Mouse (Mus musculus): Measurements from ENCODE around the gene Abca1. TPM values are rescaled to one million over a fixed set of nuclear protein-coding genes. Genes with fewer than 3 reads are reported as not detected.

Gene Abca1
- polyA plus RNA-seq, 2 experiments = 9.0 to 12.3 TPM

DNA sequence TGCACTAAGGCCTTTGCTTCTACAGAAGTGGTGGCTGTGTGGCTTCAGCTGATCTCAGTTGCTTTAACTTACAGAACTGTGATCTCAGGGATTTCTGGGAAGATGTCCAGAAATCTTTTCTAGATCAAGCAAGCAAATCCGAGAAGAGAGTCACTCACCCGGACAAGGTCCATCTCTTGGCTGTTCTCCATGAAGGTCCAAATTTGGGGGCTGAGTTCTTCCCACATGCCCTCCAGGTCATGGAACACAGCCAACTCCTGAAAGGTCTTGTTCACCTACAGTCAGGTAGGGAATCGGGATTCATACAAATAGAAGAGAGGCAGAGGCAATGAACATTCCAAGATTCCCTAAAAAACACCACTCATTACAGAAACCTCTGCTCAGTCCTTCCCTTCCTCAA, 70.1 kb downstream of the Abca1 start:
- Histone ChIP-seq H3K27ac (replicated peaks; ENCODE audit: low read depth, low read length) (no peak overlapping the region), H3K4me2 (replicated peaks; ENCODE audit: low read depth, low read length, severe bottlenecking) (no peak overlapping the region), H3K9ac (ENCODE audit: low read depth, low read length, severe bottlenecking) (no peak overlapping the region), H3K4me1 (ENCODE audit: control insufficient read depth, insufficient read depth, low read length) (no peaks in the 10 kb centered on the region), H3K36me3 (ENCODE audit: control insufficient read depth, insufficient read depth, low read length) (peaks cover 47% of the 10 kb centered on the region), H3K9me3 (ENCODE audit: control insufficient read depth, low read length) (no peaks in the 10 kb centered on the region), H3K27me3 (ENCODE audit: control insufficient read depth, insufficient read depth, low read length) (no peaks in the 10 kb centered on the region), H3K4me3 (replicated peaks; ENCODE audit: low read length) (no peak overlapping the region)
- no peak for ATAC-seq (ENCODE audit: low FRiP score, low read depth)
- no peak for TF ChIP-seq POLR2A (IDR thresholded peaks at IDR 0.05; ENCODE audit: borderline replicate concordance, extremely low read depth, insufficient read depth, insufficient read length)
- DNase-seq (ENCODE audit: low spot score) = no peak
- 74% methylated on average over 3 of the region's 3 CpGs for WGBS

GRCm38 (mm10) chr4:53088999-53089398, 70.7 kb downstream of the Abca1 start:
- Histone ChIP-seq H3K9me3 (ENCODE audit: control insufficient read depth, low read length) (no peaks in the 10 kb centered on the region), H3K4me3 (replicated peaks; ENCODE audit: low read length) (no peak overlapping the region), H3K4me1 (ENCODE audit: control insufficient read depth, insufficient read depth, low read length) (no peaks in the 10 kb centered on the region), H3K9ac (ENCODE audit: low read depth, low read length, severe bottlenecking) (no peak overlapping the region), H3K4me2 (replicated peaks; ENCODE audit: low read depth, low read length, severe bottlenecking) (no peak overlapping the region), H3K27me3 (ENCODE audit: control insufficient read depth, insufficient read depth, low read length) (no peaks in the 10 kb centered on the region), H3K27ac (replicated peaks; ENCODE audit: low read depth, low read length) (no peak overlapping the region), H3K36me3 (ENCODE audit: control insufficient read depth, insufficient read depth, low read length) (peaks cover 54% of the 10 kb centered on the region)
- TF ChIP-seq POLR2A (IDR thresholded peaks at IDR 0.05; ENCODE audit: borderline replicate concordance, extremely low read depth, insufficient read depth, insufficient read length) = no peak
- no peak for DNase-seq (ENCODE audit: low spot score)
- 23% methylated on average over 4 of the region's 4 CpGs for WGBS
- ATAC-seq (ENCODE audit: low FRiP score, low read depth) = no peak

DNA sequence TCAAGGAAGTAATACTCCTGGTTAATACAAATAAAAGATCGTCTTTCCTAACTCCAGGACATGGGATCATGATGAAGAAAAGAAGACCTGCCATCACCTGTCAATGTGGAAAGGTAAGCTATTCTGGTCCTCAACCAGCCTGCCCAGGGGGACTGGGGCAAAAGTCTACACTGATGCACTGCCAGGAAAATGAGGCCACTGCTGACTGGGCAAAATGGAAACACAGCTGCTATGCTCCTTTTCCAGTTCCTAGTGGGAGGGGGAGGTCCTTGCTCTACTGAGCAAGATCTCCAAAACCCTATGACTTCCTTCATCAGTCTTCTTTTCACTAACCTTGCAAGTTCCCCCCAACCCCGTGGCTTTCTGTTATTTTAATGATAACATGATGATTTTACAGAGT, 73.1 kb downstream of the Abca1 start:
- Histone ChIP-seq H3K36me3 (ENCODE audit: control insufficient read depth, insufficient read depth, low read length) (peaks cover 68% of the 10 kb centered on the region), H3K4me3 (replicated peaks; ENCODE audit: low read length) (no peak overlapping the region), H3K4me2 (replicated peaks; ENCODE audit: low read depth, low read length, severe bottlenecking) (no peak overlapping the region), H3K9ac (ENCODE audit: low read depth, low read length, severe bottlenecking) (no peak overlapping the region), H3K27me3 (ENCODE audit: control insufficient read depth, insufficient read depth, low read length) (no peaks in the 10 kb centered on the region), H3K4me1 (ENCODE audit: control insufficient read depth, insufficient read depth, low read length) (no peaks in the 10 kb centered on the region), H3K27ac (replicated peaks; ENCODE audit: low read depth, low read length) (no peak overlapping the region), H3K9me3 (ENCODE audit: control insufficient read depth, low read length) (no peaks in the 10 kb centered on the region)
- no peak for TF ChIP-seq POLR2A (IDR thresholded peaks at IDR 0.05; ENCODE audit: borderline replicate concordance, extremely low read depth, insufficient read depth, insufficient read length)
- no peak for DNase-seq (ENCODE audit: low spot score)
- WGBS = 84% methylated on average over 2 of the region's 2 CpGs
- ATAC-seq (ENCODE audit: low FRiP score, low read depth) = no peak

DNA sequence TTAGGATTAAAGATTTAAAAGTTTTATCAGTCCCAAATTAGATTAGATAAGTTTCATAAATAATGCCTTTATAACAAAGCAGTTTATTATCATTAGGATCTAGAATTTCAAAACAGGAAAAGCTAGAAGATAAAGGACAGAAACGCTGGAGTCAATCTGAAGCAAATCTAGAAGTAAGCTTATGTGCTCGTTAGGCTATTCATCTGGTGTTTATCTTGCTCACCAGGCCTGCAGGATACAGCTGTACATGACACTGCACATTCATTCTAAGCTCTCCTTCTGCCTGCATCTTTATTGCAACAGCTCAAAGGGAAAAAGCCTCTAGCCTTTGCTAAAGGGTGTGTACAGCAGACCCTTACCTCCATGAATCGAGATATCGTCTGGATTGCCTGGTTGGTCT, 74.1 kb downstream of the Abca1 start:
- Histone ChIP-seq H3K4me1 (ENCODE audit: control insufficient read depth, insufficient read depth, low read length) (no peaks in the 10 kb centered on the region), H3K36me3 (ENCODE audit: control insufficient read depth, insufficient read depth, low read length) (peaks cover 64% of the 10 kb centered on the region), H3K27me3 (ENCODE audit: control insufficient read depth, insufficient read depth, low read length) (no peaks in the 10 kb centered on the region), H3K9ac (ENCODE audit: low read depth, low read length, severe bottlenecking) (no peak overlapping the region), H3K4me3 (replicated peaks; ENCODE audit: low read length) (no peak overlapping the region), H3K9me3 (ENCODE audit: control insufficient read depth, low read length) (no peaks in the 10 kb centered on the region), H3K27ac (replicated peaks; ENCODE audit: low read depth, low read length) (no peak overlapping the region), H3K4me2 (replicated peaks; ENCODE audit: low read depth, low read length, severe bottlenecking) (no peak overlapping the region)
- no peak for TF ChIP-seq POLR2A (IDR thresholded peaks at IDR 0.05; ENCODE audit: borderline replicate concordance, extremely low read depth, insufficient read depth, insufficient read length)
- DNase-seq (ENCODE audit: low spot score) = no peak
- WGBS = 49% methylated on average over 4 of the region's 4 CpGs
- no peak for ATAC-seq (ENCODE audit: low FRiP score, low read depth)

DNA sequence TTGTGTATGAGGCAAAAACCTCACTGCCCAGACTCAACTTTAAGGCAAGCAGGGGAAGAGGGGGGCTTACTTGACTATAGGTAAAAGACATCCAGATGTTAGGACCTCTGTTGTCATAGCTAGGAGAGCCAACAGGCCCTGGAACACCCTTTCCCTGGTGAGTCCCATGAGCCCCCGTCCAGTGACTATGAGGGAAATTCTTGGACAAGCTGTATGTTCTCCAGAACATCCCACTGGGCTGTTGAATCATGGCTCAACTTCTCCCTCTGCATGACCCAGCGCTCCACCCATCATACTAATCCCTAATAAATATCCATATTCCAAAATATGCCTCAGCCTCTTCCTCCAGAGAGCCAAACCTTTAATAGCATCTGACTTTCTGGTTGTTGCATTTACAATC, 76.6 kb downstream of the Abca1 start:
- ATAC-seq (ENCODE audit: low FRiP score, low read depth) = no peak

DNA sequence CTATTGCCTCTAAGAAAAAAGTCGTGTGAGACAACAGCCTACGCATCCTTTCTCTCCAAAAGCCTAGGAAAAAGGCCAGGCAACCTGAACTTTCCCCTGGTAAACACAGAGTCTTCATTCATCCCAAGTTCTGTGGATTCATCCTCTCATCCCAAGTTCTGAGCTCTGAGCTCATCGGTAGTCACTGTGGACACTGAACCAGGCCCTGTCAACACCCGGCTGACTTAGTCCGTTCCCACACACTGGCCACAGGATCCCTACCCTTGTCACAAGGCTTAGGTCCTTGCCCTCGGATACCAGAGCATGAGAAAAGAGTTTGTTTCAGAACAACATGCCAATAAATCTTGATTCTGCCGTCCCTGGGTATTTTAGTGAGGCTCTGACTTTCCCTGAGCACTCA, 77.2 kb downstream of the Abca1 start:
- H3K4me1 ChIP-seq (ENCODE audit: control insufficient read depth, insufficient read depth, low read length) = no peaks in the 10 kb centered on the region
- no peak overlapping the region for H3K27ac ChIP-seq (replicated peaks; ENCODE audit: low read depth, low read length)
- no peak overlapping the region for H3K4me2 ChIP-seq (replicated peaks; ENCODE audit: low read depth, low read length, severe bottlenecking)
- H3K9ac ChIP-seq (ENCODE audit: low read depth, low read length, severe bottlenecking) = no peak overlapping the region
- no peaks in the 10 kb centered on the region for H3K9me3 ChIP-seq (ENCODE audit: control insufficient read depth, low read length)
- H3K4me3 ChIP-seq (replicated peaks; ENCODE audit: low read length) = no peak overlapping the region
- DNase-seq (ENCODE audit: low spot score) (no peak), ATAC-seq (ENCODE audit: low FRiP score, low read depth) (no peak)
- H3K27me3 ChIP-seq (ENCODE audit: control insufficient read depth, insufficient read depth, low read length) = no peaks in the 10 kb centered on the region
- H3K36me3 ChIP-seq (ENCODE audit: control insufficient read depth, insufficient read depth, low read length) = peaks cover 65% of the 10 kb centered on the region
- no peak for TF ChIP-seq POLR2A (IDR thresholded peaks at IDR 0.05; ENCODE audit: borderline replicate concordance, extremely low read depth, insufficient read depth, insufficient read length)
- WGBS = 82% methylated on average over 7 of the region's 7 CpGs

More for the DNA sequence above, 76.6 kb downstream of the Abca1 start:
- H3K27me3 ChIP-seq (ENCODE audit: control insufficient read depth, insufficient read depth, low read length) = no peaks in the 10 kb centered on the region
- H3K9ac ChIP-seq (ENCODE audit: low read depth, low read length, severe bottlenecking) = no peak overlapping the region
- 93% methylated on average over 2 of the region's 2 CpGs for WGBS
- peaks cover 60% of the 10 kb centered on the region for H3K36me3 ChIP-seq (ENCODE audit: control insufficient read depth, insufficient read depth, low read length)
- H3K4me1 ChIP-seq (ENCODE audit: control insufficient read depth, insufficient read depth, low read length) = no peaks in the 10 kb centered on the region
- H3K27ac ChIP-seq (replicated peaks; ENCODE audit: low read depth, low read length) = no peak overlapping the region
- no peaks in the 10 kb centered on the region for H3K9me3 ChIP-seq (ENCODE audit: control insufficient read depth, low read length)
- H3K4me2 ChIP-seq (replicated peaks; ENCODE audit: low read depth, low read length, severe bottlenecking) = no peak overlapping the region
- H3K4me3 ChIP-seq (replicated peaks; ENCODE audit: low read length) = no peak overlapping the region
- DNase-seq (ENCODE audit: low spot score) = no peak
- no peak for TF ChIP-seq POLR2A (IDR thresholded peaks at IDR 0.05; ENCODE audit: borderline replicate concordance, extremely low read depth, insufficient read depth, insufficient read length)
